ENCODE assay signal across 9 mouse cellular contexts in the genomic region with DNA sequence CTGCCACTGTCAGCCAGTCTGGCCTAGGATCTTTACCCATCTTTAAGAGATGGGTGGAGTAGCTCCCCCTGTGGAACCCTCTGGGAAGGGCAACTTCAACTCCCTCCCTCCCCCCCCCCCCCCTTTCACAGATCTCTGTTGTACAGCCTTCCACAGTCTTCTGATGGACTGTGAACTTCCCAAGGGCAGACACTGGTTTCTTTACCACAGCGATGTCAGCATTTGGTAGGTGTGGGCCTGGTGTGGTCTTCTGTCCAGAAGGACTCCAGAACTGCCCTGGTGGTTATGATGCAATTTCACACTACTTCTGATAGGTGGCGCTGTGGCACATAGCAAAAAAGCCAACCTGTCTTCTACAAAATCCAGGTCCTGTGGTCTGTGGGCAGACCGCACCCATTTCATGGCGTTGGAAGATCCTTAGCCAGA. TPM values are rescaled to one million over a fixed set of nuclear protein-coding genes. Genes with fewer than 3 reads are reported as not detected.
A peak's percentile ranks its signal among the peaks of the same experiment; 100 is the strongest.
DNase-seq lines count a peak whose midpoint lies in the region; ATAC-seq lines count a peak whose summit lies in the region.
"Had no signal": no experiment of that assay in that cellular context is flagged by ENCODE, and none has a peak within 500 bp of the region (broad histone marks: within the 10 kb centered on the region; RNA-seq: fewer than 3 reads in every experiment).

No protein-coding gene starts in this region.

- no peak overlapping the region for H3K9ac ChIP-seq in kidney, embryonic 14.5 days (ENCODE audit: low read depth, low read length)
- H3K9ac ChIP-seq: embryonic facial prominence, embryonic 12.5 days had no signal

- DNase-seq in kidney, adult 11 months: peak; percentile 18
- peak; percentile 63 for DNase-seq in adrenal gland, postnatal 10 days
- peak; percentile 67 for DNase-seq in embryo, embryonic 9.5 days (ENCODE audit: extremely low spot score)
- DNase-seq in heart, postnatal 36 days: peak; percentile 22 to 44
- peak; percentile 23 to 24 for DNase-seq in layer of hippocampus, postnatal 36 days
- peak; percentile 70 for DNase-seq in mesoderm, embryonic 11.5 days (ENCODE audit: low read depth, low spot score)
- peak; percentile 18 to 37 for DNase-seq in spleen, postnatal 10 days (ENCODE audit: low spot score in 2 of 2)

- no peak overlapping the region for H3K27ac ChIP-seq in kidney, embryonic 14.5 days (ENCODE audit: low read depth, low read length)
- H3K27ac ChIP-seq: embryonic facial prominence, embryonic 12.5 days had no signal

- no peak; the same call in 1 of the 2 replicates for ATAC-seq in kidney, embryonic 14.5 days (ENCODE audit: low FRiP score, low TSS enrichment)

- H3K4me3 ChIP-seq in kidney, embryonic 14.5 days (ENCODE audit: low read length): no peak overlapping the region
- H3K4me3 ChIP-seq: embryonic facial prominence, embryonic 12.5 days had no signal

- H3K36me3 ChIP-seq in kidney, embryonic 14.5 days (ENCODE audit: control insufficient read depth, insufficient read depth, low read length): no peaks in the 10 kb centered on the region
- H3K36me3 ChIP-seq: embryonic facial prominence, embryonic 12.5 days had no signal

- 35% methylated on average over 4 of the region's 4 CpGs for WGBS in kidney, embryonic 14.5 days

- H3K27me3 ChIP-seq in kidney, embryonic 14.5 days (ENCODE audit: control insufficient read depth, insufficient read depth, low read length): no peaks in the 10 kb centered on the region
- H3K27me3 ChIP-seq: embryonic facial prominence, embryonic 12.5 days had no signal

- H3K9me3 ChIP-seq in kidney, embryonic 14.5 days (ENCODE audit: control insufficient read depth, low read length): no peaks in the 10 kb centered on the region
- H3K9me3 ChIP-seq: embryonic facial prominence, embryonic 12.5 days had no signal

- no peaks in the 10 kb centered on the region for H3K4me1 ChIP-seq in kidney, embryonic 14.5 days (ENCODE audit: control insufficient read depth, insufficient read depth, low read length)

- intact Hi-C loops in heart, postnatal 36 days (cut with DNase I): loop anchor here (5.0 to 10.0 kb wide), 2 partner anchors 65 to 692 kb away; no protein-coding TSS in a partner anchor

- H3K4me2 ChIP-seq in kidney, embryonic 14.5 days (replicated peaks; ENCODE audit: low read depth, low read length): no peak overlapping the region
- H3K4me2 ChIP-seq: embryonic facial prominence, embryonic 12.5 days had no signal

RNA-seq across cellular contexts. Expression of gene Sec61b, which starts 28.1 kb away (rescaled TPM):
- 412 and 566 TPM in 2 replicates for polyA plus RNA-seq in kidney, embryonic 14.5 days (2014; fragmentation: Nextera tagmentation; extraction: Ambion mirVana)
- 100 to 1,000 TPM; 149 to 186 TPM for total RNA-seq in adrenal gland, postnatal 10 days (2021)
- 10 to 100 TPM; 22.3 to 22.6 TPM for total RNA-seq in heart, postnatal 36 days (2021)
- 10 to 100 TPM; 52.2 to 54.5 TPM for total RNA-seq in layer of hippocampus, postnatal 36 days (2021)

RNA-seq across cellular contexts. Expression of gene Alg2, which starts 28.4 kb away (rescaled TPM):
- 44.6 and 74.7 TPM in 2 replicates for polyA plus RNA-seq in kidney, embryonic 14.5 days (2014; fragmentation: Nextera tagmentation; extraction: Ambion mirVana)
- total RNA-seq in adrenal gland, postnatal 10 days (2021): 10 to 100 TPM; 68.8 to 83.3 TPM
- total RNA-seq in heart, postnatal 36 days (2021): 1 to 10 TPM; 5.2 to 6.3 TPM
- 100 to 1,000 TPM; 135 to 140 TPM for total RNA-seq in layer of hippocampus, postnatal 36 days (2021)

Comparison
In these comparisons a context has a peak if more than half of its experiments do, and no peak if none do; other contexts are left out.
1. DNase-seq: peak in every context shown above with its lines; median percentile 70 in mesoderm, embryonic 11.5 days; 67 in embryo, embryonic 9.5 days; 63 in adrenal gland, postnatal 10 days; 33 in heart, postnatal 36 days; 28 in spleen, postnatal 10 days; 24 in layer of hippocampus, postnatal 36 days; 18 in kidney, adult 11 months.
2. RNA of gene Alg2, which starts 28.4 kb away (total RNA-seq): 135 to 140 TPM in layer of hippocampus, postnatal 36 days and 68.8 to 83.3 TPM in adrenal gland, postnatal 10 days; 5.2 to 6.3 TPM in heart, postnatal 36 days; every median in the first group is over 4 times any median in the second.